ENCODE assay signal across 8 mouse cellular contexts in the genomic region with DNA sequence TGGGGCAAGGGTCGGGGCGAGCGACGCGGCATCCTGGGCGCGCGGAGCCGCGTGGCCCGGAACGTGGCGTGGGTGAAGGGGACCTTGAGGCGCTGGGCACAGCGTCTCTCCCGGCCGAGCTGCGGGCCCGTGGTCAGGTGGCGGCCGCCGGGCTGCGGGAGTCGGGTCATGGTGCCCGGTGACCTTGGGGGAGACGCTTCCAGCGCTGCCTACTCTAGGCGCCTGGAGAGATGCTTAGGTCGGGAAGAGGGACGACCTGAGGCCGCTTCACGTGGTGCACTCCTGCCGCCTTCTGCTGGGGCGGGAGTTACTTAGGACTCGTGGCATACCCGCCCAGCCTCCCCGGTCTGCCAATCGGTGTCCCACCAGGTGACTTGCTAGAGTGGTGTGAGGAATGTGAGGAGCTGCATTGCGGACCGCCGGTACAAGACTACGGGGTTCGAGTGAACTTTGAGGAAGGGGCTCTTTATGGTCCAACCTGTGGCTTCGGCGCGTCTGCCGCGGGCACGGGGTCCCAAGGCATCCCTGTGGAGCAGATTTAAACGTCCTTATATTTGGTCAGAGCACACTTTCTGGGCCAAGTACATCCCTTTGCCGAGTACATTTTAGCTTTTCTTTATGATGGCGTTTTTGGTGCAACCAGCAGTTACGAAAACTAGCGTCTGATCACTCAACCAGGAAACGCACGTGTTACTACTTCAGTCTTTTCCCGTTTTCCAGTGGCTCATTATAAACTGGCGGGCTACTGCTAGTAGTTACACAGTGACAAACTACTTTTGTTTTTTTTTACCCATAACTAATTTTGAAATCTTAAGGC. TPM values are rescaled to one million over a fixed set of nuclear protein-coding genes. Genes with fewer than 3 reads are reported as not detected.
DNase-seq lines count a peak whose midpoint lies in the region; ATAC-seq lines count a peak whose summit lies in the region.

No protein-coding gene starts in this region.

- H3K36me3 ChIP-seq in hindbrain, embryonic 12.5 days = no peaks in the 10 kb centered on the region

- H3K9ac ChIP-seq in hindbrain, embryonic 12.5 days = peak overlapping the region; percentile 81

- peak; percentile 58 for DNase-seq in T-cell, adult 2 months (ENCODE audit: low spot score)
- peak; percentile 77 for DNase-seq in cerebellum, adult 9-10 months
- DNase-seq in frontal cortex, postnatal 14 days (ENCODE audit: low spot score in 2 of 2) = peak; percentile 24 to 42
- peak; percentile 50 to 54 for DNase-seq in layer of hippocampus, postnatal 36 days
- DNase-seq in lung, postnatal 25 days (ENCODE audit: low spot score) = peak; percentile 77
- DNase-seq in ovary, postnatal 36 days (ENCODE audit: low spot score) = peak; percentile 66
- peak; percentile 38 for DNase-seq in urinary bladder, postnatal 25 days (ENCODE audit: low spot score)

- H3K4me2 ChIP-seq in hindbrain, embryonic 12.5 days (replicated peaks) = peak overlapping the region; percentile 91

- no peaks in the 10 kb centered on the region for H3K27me3 ChIP-seq in hindbrain, embryonic 12.5 days

- H3K9me3 ChIP-seq in hindbrain, embryonic 12.5 days (replicated peaks) = no peaks in the 10 kb centered on the region

- under 1% methylated on average over 54 of the region's 58 CpGs for WGBS in hindbrain, embryonic 12.5 days

- ATAC-seq in hindbrain, embryonic 12.5 days (ENCODE audit: low FRiP score) = peak; percentile 72

- peaks cover 10% of the 10 kb centered on the region for H3K4me1 ChIP-seq in hindbrain, embryonic 12.5 days

- peak overlapping the region; percentile 85 for H3K4me3 ChIP-seq in hindbrain, embryonic 12.5 days

- H3K27ac ChIP-seq in hindbrain, embryonic 12.5 days = peak overlapping the region; percentile 35; the same call in 1 of the 2 replicates

RNA-seq across cellular contexts. Expression of a gene that starts 0.7 kb away (rescaled TPM):
- 21.4 and 22.0 TPM in 2 replicates for polyA plus RNA-seq in hindbrain, embryonic 12.5 days (2016; fragmentation: Nextera tagmentation; extraction: Ambion mirVana)
- 10 to 100 TPM; 24.1 to 29.1 TPM for total RNA-seq in layer of hippocampus, postnatal 36 days (2021)

Comparison
In these comparisons a context has a peak if more than half of its experiments do, and no peak if none do; other contexts are left out.
1. Peak in every context shown above with its lines: DNase-seq, ATAC-seq, H3K4me3 ChIP-seq and H3K27ac ChIP-seq.